Mouse (Mus musculus) Muller cell, postnatal 12 days (primary cell): ENCODE measurements around the gene Aldh16a1.

Experiments
- DNase-seq: peaks from one replicate; pipeline ENCODE4 v3.0.0-alpha.2; 2015; ENCODE audit errors: inconsistent ontology term

The Aldh16a1 gene

GRCm38 (mm10) chr7:45154096-45154992 is at the start of gene Aldh16a1, which contains the start of gene Pih1d1:
Gene Aldh16a1, minus strand, starts transcription at chr7:45154584.
Gene Pih1d1, plus strand, starts transcription at chr7:45154303.
- peak; percentile 98 for DNase-seq

GRCm38 (mm10) chr7:45202654-45203053 is 48.3 kb upstream of the Aldh16a1 start:
- no peak for DNase-seq

- no peak for DNase-seq
Measured at GRCm38 (mm10) chr7:45198961-45199360, 44.6 kb upstream of the Aldh16a1 start.

GRCm38 (mm10) chr7:45198435-45198834 is 44.1 kb upstream of the Aldh16a1 start:
- peak; percentile 71 for DNase-seq

- DNase-seq = no peak
Measured at GRCm38 (mm10) chr7:45196994-45197393, 42.6 kb upstream of the Aldh16a1 start.

GRCm38 (mm10) chr7:45196176-45196535 is 41.8 kb upstream of the Aldh16a1 start:
- no peak for DNase-seq

- DNase-seq = no peak
Measured at GRCm38 (mm10) chr7:45195341-45196175, 41.2 kb upstream of the Aldh16a1 start.

- DNase-seq = no peak
Measured at GRCm38 (mm10) chr7:45193871-45194785, 39.7 kb upstream of the Aldh16a1 start.

- no peak for DNase-seq
Measured at GRCm38 (mm10) chr7:45193406-45193805, 39.0 kb upstream of the Aldh16a1 start.

- no peak for DNase-seq
Measured at GRCm38 (mm10) chr7:45192585-45193310, 38.4 kb upstream of the Aldh16a1 start.

GRCm38 (mm10) chr7:45191803-45192363 is 37.5 kb upstream of the Aldh16a1 start:
- no peak for DNase-seq

GRCm38 (mm10) chr7:45191161-45191560 is 36.8 kb upstream of the Aldh16a1 start:
- DNase-seq = no peak

GRCm38 (mm10) chr7:45190186-45190585 is 35.8 kb upstream of the Aldh16a1 start:
- DNase-seq = no peak

- no peak for DNase-seq
Measured at GRCm38 (mm10) chr7:45189600-45189999, 35.2 kb upstream of the Aldh16a1 start.

- peak; percentile 48 for DNase-seq
Measured at GRCm38 (mm10) chr7:45185921-45186320, 31.5 kb upstream of the Aldh16a1 start.

GRCm38 (mm10) chr7:45183672-45184071 is 29.3 kb upstream of the Aldh16a1 start:
- DNase-seq = no peak

GRCm38 (mm10) chr7:45182606-45183005 is 28.2 kb upstream of the Aldh16a1 start:
- peak; percentile 35 for DNase-seq

- peak; percentile 89 for DNase-seq
Measured at GRCm38 (mm10) chr7:45182199-45182601, 27.8 kb upstream of the Aldh16a1 start.

- DNase-seq = no peak
Measured at GRCm38 (mm10) chr7:45181540-45181939, 27.2 kb upstream of the Aldh16a1 start.

- no peak for DNase-seq
Measured at GRCm38 (mm10) chr7:45180896-45181477, 26.6 kb upstream of the Aldh16a1 start, which contains the start of gene Pth2. Gene Pth2, plus strand, starts transcription at chr7:45180995.
